Mouse (Mus musculus): ENCODE results near the gene Mon2. TPM values are rescaled to one million over a fixed set of nuclear protein-coding genes. Genes with fewer than 3 reads are reported as not detected.
A peak's percentile ranks its signal among the peaks of the same experiment; 100 is the strongest.
"Not testable (repeated sequence)": the region's sequence is repeated elsewhere in the genome, so short reads cannot be mapped to it uniquely, and the experiment has no call there.

Mon2 gene
- total RNA-seq, 2 experiments from 2014 or later = 91.2 to 95.9 TPM

- DNase-seq (ENCODE audit: low spot score in 2 of 2) = no peak
- intact Hi-C loops (cut with DNase I) = loop anchor here (10.0 kb wide), 1 partner anchor 299 kb away; no protein-coding TSS in a partner anchor
Observed at GRCm38 (mm10) chr10:122983579-122984530, 92.5 kb downstream of the Mon2 start.

- intact Hi-C loops (cut with DNase I) = loop anchor here (10.0 kb wide), 1 partner anchor 298 kb away; no protein-coding TSS in a partner anchor
- DNase-seq (ENCODE audit: low spot score in 2 of 2) = peak in 1 of 2 experiments; percentile 66
Observed at GRCm38 (mm10) chr10:122982909-122983578, 93.3 kb downstream of the Mon2 start.

- DNase-seq (ENCODE audit: low spot score in 2 of 2) = no peak
- intact Hi-C loops (cut with DNase I) = loop anchor here (10.0 kb wide), 1 partner anchor 295 kb away; no protein-coding TSS in a partner anchor
Observed at GRCm38 (mm10) chr10:122980123-122980522, 96.2 kb downstream of the Mon2 start.

- intact Hi-C loops (cut with DNase I) = no loop called here
- DNase-seq (ENCODE audit: low spot score in 2 of 2) = no peak
Observed at GRCm38 (mm10) chr10:122979356-122979755, 96.9 kb downstream of the Mon2 start.

- no peak for DNase-seq (ENCODE audit: low spot score in 2 of 2)
- intact Hi-C loops (cut with DNase I) = no loop called here
Observed at GRCm38 (mm10) chr10:122976038-122976437, 100.3 kb downstream of the Mon2 start.

GRCm38 (mm10) chr10:122973241-122973640 lies 103.1 kb downstream of the Mon2 start:
- intact Hi-C loops (cut with DNase I) = no loop called here
- no peak for DNase-seq (ENCODE audit: low spot score in 2 of 2)

GRCm38 (mm10) chr10:122970188-122970587 lies 106.1 kb downstream of the Mon2 start:
- DNase-seq (ENCODE audit: low spot score in 2 of 2) = no peak
- intact Hi-C loops (cut with DNase I) = no loop called here

- DNase-seq (ENCODE audit: low spot score in 2 of 2) = no peak
- intact Hi-C loops (cut with DNase I) = no loop called here
Observed at GRCm38 (mm10) chr10:122966421-122966820, 109.9 kb downstream of the Mon2 start.

- DNase-seq (ENCODE audit: low spot score in 2 of 2); intact Hi-C loops (cut with DNase I): not testable (repeated sequence)
Observed at GRCm38 (mm10) chr10:122965650-122966049, 110.7 kb downstream of the Mon2 start.

GRCm38 (mm10) chr10:122964241-122964636 lies 112.1 kb downstream of the Mon2 start:
- intact Hi-C loops (cut with DNase I) = no loop called here
- no peak for DNase-seq (ENCODE audit: low spot score in 2 of 2)

- DNase-seq (ENCODE audit: low spot score in 2 of 2) = peak in 1 of 2 experiments; percentile 32
- intact Hi-C loops (cut with DNase I) = no loop called here
Observed at GRCm38 (mm10) chr10:122963463-122964240, 112.7 kb downstream of the Mon2 start.

GRCm38 (mm10) chr10:122962651-122963050 lies 113.7 kb downstream of the Mon2 start:
- intact Hi-C loops (cut with DNase I) = no loop called here

GRCm38 (mm10) chr10:122961494-122961893 lies 114.8 kb downstream of the Mon2 start:
- peak; percentile 25 to 52 for DNase-seq (ENCODE audit: low spot score in 2 of 2)
- intact Hi-C loops (cut with DNase I) = no loop called here

More at GRCm38 (mm10) chr10:122962651-122963050, 113.7 kb downstream of the Mon2 start:
- no peak for DNase-seq (ENCODE audit: low spot score in 2 of 2)

GRCm38 (mm10) chr10:122960738-122961137 lies 115.6 kb downstream of the Mon2 start:
- intact Hi-C loops (cut with DNase I) = no loop called here
- no peak for DNase-seq (ENCODE audit: low spot score in 2 of 2)

GRCm38 (mm10) chr10:122960216-122960615 lies 116.1 kb downstream of the Mon2 start:
- intact Hi-C loops (cut with DNase I) = no loop called here
- DNase-seq (ENCODE audit: low spot score in 2 of 2) = peak in 1 of 2 experiments; percentile 50

- intact Hi-C loops (cut with DNase I) = no loop called here
- DNase-seq (ENCODE audit: low spot score in 2 of 2) = no peak
Observed at GRCm38 (mm10) chr10:122958699-122959098, 117.6 kb downstream of the Mon2 start.

- DNase-seq (ENCODE audit: low spot score in 2 of 2) = no peak
Observed at GRCm38 (mm10) chr10:122957918-122958317, 118.4 kb downstream of the Mon2 start.

GRCm38 (mm10) chr10:122953576-122953975 lies 122.7 kb downstream of the Mon2 start:
- intact Hi-C loops (cut with DNase I) = no loop called here
- DNase-seq (ENCODE audit: low spot score in 2 of 2) = no peak

More at GRCm38 (mm10) chr10:122957918-122958317, 118.4 kb downstream of the Mon2 start:
- intact Hi-C loops (cut with DNase I) = no loop called here

GRCm38 (mm10) chr10:122950966-122951365 lies 125.3 kb downstream of the Mon2 start:
- no peak for DNase-seq (ENCODE audit: low spot score in 2 of 2)

More at GRCm38 (mm10) chr10:122950966-122951365, 125.3 kb downstream of the Mon2 start:
- intact Hi-C loops (cut with DNase I) = no loop called here
